Mouse (Mus musculus): Measurements from ENCODE around the gene Kifap3.

The Kifap3 gene

GRCm38 (mm10) chr1:163893774-163894527 is 114.6 kb downstream of the Kifap3 start:
- no peak for DNase-seq

GRCm38 (mm10) chr1:163898291-163898764 is 118.9 kb downstream of the Kifap3 start:
- DNase-seq: peak in 1 of 2 experiments; percentile 19

- DNase-seq: no peak
These were observed 120.2 kb downstream of the Kifap3 start for GRCm38 (mm10) chr1:163899575-163899974.

GRCm38 (mm10) chr1:163900168-163900567 is 120.8 kb downstream of the Kifap3 start:
- DNase-seq: no peak

GRCm38 (mm10) chr1:163903411-163903810 is 124.0 kb downstream of the Kifap3 start:
- DNase-seq: no peak

- DNase-seq: no peak
These were observed 127.8 kb downstream of the Kifap3 start for GRCm38 (mm10) chr1:163907007-163907811.

GRCm38 (mm10) chr1:163908389-163908788 is 129.0 kb downstream of the Kifap3 start:
- DNase-seq: no peak

- DNase-seq: peak; percentile 6 to 19
These were observed 131.0 kb downstream of the Kifap3 start for GRCm38 (mm10) chr1:163910343-163910742.

GRCm38 (mm10) chr1:163910785-163911184 is 131.4 kb downstream of the Kifap3 start:
- no peak for DNase-seq

- DNase-seq: no peak
These were observed 132.6 kb downstream of the Kifap3 start for GRCm38 (mm10) chr1:163911981-163912380.

GRCm38 (mm10) chr1:163917349-163918160 is 138.2 kb downstream of the Kifap3 start:
- no peak for DNase-seq

- no peak for DNase-seq
These were observed 144.7 kb downstream of the Kifap3 start for GRCm38 (mm10) chr1:163924093-163924492.

GRCm38 (mm10) chr1:163928846-163929245 is 149.5 kb downstream of the Kifap3 start, which contains the start of gene Scyl3:
Scyl3 (plus strand) TSS chr1:163929100.
- no peak for DNase-seq

- peak; percentile 93 to 95 for DNase-seq
These were observed 150.5 kb downstream of the Kifap3 start for GRCm38 (mm10) chr1:163929636-163930457.

GRCm38 (mm10) chr1:163930458-163930794 is 151.0 kb downstream of the Kifap3 start:
- DNase-seq: no peak

- no peak for DNase-seq
These were observed 152.4 kb downstream of the Kifap3 start for GRCm38 (mm10) chr1:163931801-163932200.

GRCm38 (mm10) chr1:163934591-163934990 is 155.2 kb downstream of the Kifap3 start:
- DNase-seq: no peak

- no peak for DNase-seq
These were observed 162.7 kb downstream of the Kifap3 start for GRCm38 (mm10) chr1:163942056-163942455.

- DNase-seq: no peak
These were observed 174.0 kb downstream of the Kifap3 start for GRCm38 (mm10) chr1:163953396-163953795.

GRCm38 (mm10) chr1:163958036-163958435 is 178.7 kb downstream of the Kifap3 start:
- DNase-seq: no peak

- DNase-seq: no peak
These were observed 184.8 kb downstream of the Kifap3 start for GRCm38 (mm10) chr1:163964008-163964689.

All from kidney, postnatal 4 days (tissue).